Mouse (Mus musculus): ENCODE results near the gene Acp5.

Gene Acp5

GRCm38 (mm10) chr9:22099922-22100321, 35.6 kb downstream of the Acp5 start:
- in situ Hi-C loops (cut with MboI) = no loop called here

GRCm38 (mm10) chr9:22098993-22099696, 36.4 kb downstream of the Acp5 start, which contains the start of gene Cnn1:
Cnn1 (plus strand) TSS chr9:22099216.
- in situ Hi-C loops (cut with MboI) = no loop called here

GRCm38 (mm10) chr9:22095854-22096307, 39.6 kb downstream of the Acp5 start:
- in situ Hi-C loops (cut with MboI) = no loop called here

GRCm38 (mm10) chr9:22092746-22093145, 42.8 kb downstream of the Acp5 start:
- in situ Hi-C loops (cut with MboI) = no loop called here

- in situ Hi-C loops (cut with MboI) = no loop called here
Observed at GRCm38 (mm10) chr9:22089986-22090385, 45.5 kb downstream of the Acp5 start.

- in situ Hi-C loops (cut with MboI) = no loop called here
Observed at GRCm38 (mm10) chr9:22089281-22089680, 46.2 kb downstream of the Acp5 start.

- in situ Hi-C loops (cut with MboI) = no loop called here
Observed at GRCm38 (mm10) chr9:22087034-22087618, 48.4 kb downstream of the Acp5 start.

GRCm38 (mm10) chr9:22086012-22086411, 49.5 kb downstream of the Acp5 start:
- in situ Hi-C loops (cut with MboI) = no loop called here

GRCm38 (mm10) chr9:22085022-22085834, 50.3 kb downstream of the Acp5 start, which contains the start of gene Ecsit:
Ecsit (minus strand) TSS chr9:22085438.
- in situ Hi-C loops (cut with MboI) = no loop called here

- in situ Hi-C loops (cut with MboI) = no loop called here
Observed at GRCm38 (mm10) chr9:22084667-22085021, 50.9 kb downstream of the Acp5 start.
